Mouse (Mus musculus): Measurements from ENCODE around the gene Grm6.

Grm6 gene

DNA sequence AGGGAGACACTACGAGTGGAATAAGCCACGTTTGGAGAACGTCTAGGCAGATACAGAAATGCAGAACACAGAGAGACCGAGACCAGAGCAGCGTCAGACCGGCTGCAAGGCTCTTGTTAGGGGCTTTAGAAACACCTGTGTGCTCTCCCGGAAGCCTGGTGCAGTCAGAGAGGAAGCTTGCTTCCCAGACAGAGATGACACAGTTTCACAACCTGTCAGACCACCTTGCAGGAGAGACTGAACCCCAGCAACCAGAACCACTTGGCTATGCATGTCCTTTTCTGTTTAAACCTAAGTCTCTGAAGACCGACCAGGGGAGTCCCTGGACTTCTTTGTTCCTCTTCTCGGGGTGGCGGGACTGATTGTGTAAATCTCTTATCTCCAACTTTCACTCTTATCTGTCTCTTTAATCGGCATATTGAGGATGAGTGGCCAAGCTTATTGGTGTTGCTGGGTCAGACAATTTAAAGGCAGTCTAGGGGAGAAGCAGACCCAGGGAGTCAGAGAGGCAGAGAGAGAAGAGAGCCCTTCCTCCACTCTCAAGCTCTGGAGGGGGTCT is at the start of gene Grm6:
Gene Grm6 (plus strand): TSS at position 509 of the 559 bp plus-strand sequence.
- no peak for DNase-seq

- no peak for DNase-seq
Measured at GRCm38 (mm10) chr11:50814233-50814632, 36.3 kb upstream of the Grm6 start.

GRCm38 (mm10) chr11:50826214-50826613 is 24.3 kb upstream of the Grm6 start:
- DNase-seq, result no peak

DNA sequence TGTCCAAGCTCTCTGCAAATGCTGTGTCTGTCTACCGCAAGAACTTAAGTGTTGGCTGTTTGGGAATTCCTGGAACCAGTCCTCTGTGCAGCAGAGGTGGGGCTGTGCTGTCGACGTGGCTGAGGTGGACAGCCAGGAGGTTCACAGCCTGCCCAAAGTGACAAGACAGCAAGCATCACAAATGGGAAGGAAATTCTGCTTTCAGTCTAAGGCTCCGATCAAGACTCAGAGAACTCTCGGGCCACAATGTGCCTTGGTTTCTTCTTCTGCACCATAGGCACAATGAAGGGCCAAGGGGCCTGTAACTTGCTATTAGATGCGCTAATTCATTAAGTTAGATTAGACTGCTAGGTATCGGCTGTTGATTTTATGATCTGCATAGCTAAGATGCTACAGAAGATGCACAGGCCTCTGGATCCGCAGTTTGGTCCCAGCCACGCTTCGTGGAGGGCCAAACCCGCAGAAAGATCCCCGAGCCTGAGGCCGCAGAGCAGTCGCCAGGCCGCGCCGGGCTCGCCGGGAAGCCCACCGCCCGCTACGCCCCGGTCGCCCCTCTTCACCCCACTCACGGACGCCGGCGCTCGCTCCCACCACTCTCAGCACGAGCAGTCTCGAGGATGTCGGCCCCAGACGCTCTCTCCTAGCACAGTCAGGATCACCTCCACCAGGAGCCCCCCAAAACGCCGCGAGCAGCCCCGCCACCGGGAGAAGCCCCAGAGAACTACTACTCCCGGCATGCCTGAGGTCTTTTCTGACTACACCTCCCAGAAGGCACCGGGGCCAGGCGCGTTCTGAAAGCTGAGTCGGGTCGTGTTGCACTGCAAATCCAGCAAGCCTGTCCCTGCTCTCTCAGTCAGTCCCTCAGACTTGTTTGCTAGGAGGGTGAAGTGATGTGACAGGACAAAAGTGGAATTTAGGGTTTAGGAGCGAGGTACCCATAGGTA is 23.2 kb upstream of the Grm6 start, which contains the start of gene Zfp354c:
Gene Zfp354c (minus strand): TSS at position 715 of the 944 bp plus-strand sequence.
- DNase-seq, result peak; percentile 84

DNA sequence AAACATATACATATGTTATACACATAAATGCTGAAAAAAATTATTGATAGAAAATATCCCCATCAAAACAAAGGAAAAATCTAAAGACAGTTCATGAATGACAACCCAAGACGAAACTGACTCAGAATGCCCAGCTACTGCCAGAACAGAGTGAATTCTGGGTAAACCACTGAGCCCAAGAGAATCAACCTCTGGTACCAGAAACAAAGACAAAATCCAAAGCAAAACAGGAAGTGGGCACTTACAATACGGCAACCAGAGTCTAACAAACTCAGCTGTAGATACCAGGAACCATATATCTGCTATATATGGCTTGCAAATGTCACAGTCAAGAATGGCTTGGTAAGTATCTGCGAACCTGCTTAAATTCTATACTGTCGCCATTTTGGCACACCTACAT is 14.8 kb upstream of the Grm6 start:
- no peak for DNase-seq

DNA sequence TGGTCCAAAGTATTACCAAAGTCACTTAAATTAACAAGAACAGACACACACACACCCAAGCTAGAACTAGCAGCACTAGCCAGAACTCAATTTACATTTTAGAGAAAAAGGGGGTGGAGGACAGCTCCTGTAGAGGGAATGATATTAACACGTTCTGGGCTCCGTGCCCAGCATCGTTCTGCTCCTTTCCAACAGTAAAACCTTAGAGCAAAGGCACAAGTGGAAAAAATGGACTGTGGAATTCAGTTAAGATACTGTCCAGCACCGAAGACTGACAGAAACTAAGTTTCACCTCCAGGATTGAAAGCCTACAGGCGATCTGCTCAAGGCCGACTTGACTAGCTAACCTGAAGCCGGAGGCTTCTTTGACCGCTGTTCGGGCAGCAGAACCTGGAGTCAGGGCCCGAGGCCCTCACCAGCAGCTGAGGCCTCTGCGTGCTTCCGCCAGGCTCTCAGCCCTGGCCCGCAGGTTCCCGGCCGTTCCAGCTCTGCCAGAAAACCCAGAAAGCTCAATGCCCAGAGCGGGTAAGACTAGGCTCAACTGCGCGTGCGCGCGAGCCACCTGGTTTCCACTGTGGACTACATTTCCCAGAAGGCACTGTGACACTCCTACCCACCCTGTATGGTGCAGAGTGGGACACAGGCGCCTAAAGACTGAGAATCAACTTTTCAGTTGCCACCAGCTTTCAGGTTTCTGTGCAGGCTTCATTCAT is 9.3 kb upstream of the Grm6 start, which contains the start of gene Zfp879:
Gene Zfp879 (minus strand): TSS at position 530 of the 713 bp plus-strand sequence.
- peak; percentile 91 for DNase-seq

GRCm38 (mm10) chr11:50845951-50846350 is 4.5 kb upstream of the Grm6 start:
- no peak for DNase-seq

GRCm38 (mm10) chr11:50847047-50847446 is 3.4 kb upstream of the Grm6 start:
- DNase-seq, result no peak

- no peak for DNase-seq
Measured at GRCm38 (mm10) chr11:50848520-50849137, 1.9 kb upstream of the Grm6 start.

DNA sequence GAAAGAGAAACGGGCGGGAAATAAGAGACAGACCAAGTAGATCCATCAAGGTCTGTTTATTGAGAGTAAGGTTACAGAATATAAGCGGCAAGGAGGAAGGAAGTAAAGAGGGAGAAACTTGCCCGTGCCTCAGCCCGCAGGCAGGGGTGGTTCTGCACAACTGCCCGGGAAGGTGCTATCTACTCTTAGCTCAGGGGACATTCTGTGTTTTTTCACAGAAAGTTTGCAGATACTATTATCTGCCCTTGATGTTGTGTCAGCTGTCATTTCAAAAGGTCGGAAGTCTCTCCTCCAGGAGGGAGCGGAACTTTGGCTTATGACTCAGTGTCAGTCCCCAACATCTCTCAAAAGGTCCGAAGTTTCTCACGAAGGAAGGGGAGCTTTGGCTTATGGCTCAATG is 1.2 kb upstream of the Grm6 start:
- DNase-seq, result no peak

DNA sequence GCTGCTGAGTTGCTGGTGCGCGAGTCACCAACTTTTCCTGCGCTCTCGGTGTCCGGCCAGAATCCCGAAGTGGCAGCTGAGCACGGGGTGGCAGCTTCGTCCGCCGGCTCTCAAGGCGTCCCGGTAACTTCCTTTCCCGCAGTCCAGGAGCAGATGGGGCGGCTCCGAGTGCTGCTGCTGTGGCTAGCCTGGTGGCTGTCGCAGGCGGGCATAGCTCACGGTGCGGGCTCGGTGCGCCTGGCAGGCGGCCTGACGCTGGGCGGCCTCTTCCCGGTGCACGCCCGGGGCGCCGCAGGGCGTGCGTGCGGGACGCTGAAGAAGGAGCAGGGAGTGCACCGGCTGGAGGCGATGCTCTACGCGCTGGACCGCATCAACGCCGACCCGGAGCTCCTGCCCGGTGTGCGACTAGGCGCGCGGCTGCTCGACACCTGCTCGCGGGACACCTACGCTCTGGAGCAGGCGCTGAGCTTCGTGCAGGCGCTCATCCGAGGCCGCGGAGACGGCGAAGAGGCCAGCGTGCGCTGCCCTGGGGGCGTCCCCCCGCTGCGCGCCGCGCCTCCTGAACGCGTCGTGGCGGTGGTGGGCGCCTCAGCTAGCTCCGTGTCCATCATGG is 610 bp downstream of the Grm6 start:
- DNase-seq, result no peak

DNA sequence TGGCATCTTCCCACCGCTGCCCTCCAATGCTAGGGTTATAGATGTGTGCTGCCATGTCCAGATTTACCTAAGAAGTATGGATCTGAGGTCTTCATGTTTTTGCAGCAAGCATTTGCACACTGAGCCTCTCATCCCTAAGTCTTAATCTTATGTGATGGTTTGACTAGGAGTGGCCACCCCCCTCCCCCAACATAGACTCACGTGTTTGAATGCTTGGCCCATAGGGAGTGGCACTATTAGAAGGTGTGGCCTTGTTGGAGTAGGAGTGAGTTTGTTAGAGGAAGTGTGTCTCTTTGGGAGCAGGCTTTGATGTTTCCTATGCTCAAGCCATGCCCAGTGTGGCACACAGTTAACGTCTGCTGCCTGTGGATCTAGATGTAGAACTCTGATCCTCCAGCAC is 28.2 kb downstream of the Grm6 start:
- no peak for DNase-seq

DNA sequence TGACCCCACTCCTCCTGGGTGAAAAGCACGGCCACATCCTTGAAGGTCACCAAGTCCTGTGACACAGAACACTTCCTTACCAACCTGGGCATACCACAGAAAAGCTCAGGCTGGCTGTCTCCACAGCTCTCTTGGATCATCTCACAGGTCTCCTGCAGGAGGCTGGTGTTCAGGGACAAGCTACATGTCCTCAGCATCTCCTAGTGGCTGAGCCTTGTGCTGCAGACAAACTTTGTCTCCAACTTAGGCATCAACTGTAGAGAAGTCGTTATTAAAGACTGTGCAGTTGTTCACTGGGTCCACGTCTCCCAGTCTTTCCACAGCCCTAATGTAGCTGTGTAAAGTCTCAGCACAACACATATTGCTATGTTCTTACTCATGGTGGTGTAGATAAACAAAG is 33.3 kb downstream of the Grm6 start:
- no peak for DNase-seq

DNA sequence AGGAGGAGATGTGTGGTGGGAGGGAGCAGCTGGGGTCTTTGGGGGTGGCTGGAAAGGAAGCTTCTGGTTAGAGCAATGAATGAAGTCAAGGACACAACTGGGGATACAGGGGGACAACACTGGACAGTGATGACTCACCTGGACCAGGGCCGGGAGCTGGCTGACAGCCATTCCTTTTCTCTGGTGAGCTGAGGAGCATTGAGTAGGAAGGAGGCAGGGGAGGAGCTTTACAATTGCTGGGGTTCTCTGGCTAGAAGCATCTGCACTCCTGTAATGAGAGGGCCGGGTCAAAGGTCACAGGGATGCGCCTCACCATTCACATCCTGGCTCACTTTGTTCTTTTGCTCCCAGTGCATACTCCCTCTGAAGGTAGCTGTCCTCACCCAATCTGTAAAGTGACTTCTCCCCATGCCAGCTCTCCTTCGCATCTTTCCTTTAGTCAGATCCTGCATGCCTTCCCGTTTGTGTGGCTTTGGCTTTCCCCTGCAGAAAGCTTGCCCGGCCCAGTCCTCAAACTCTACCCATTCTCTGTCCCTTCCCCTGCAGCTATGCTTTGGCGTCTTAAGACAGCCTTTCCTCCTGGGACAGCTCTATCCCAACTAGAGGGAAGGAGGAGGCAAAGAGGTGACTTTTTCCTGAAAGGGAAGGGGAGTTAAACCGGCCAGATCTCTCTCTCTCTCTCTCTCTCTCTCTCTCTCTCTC is 35.9 kb downstream of the Grm6 start:
- DNase-seq, result no peak

GRCm38 (mm10) chr11:50886933-50887293 is 36.4 kb downstream of the Grm6 start:
- DNase-seq, result no peak

- DNase-seq, result peak; percentile 85
Measured at GRCm38 (mm10) chr11:50887390-50888128, 37.1 kb downstream of the Grm6 start, which contains the start of gene Zfp454. TSS of gene Zfp454 (minus strand) at chr11:50887651.

DNA sequence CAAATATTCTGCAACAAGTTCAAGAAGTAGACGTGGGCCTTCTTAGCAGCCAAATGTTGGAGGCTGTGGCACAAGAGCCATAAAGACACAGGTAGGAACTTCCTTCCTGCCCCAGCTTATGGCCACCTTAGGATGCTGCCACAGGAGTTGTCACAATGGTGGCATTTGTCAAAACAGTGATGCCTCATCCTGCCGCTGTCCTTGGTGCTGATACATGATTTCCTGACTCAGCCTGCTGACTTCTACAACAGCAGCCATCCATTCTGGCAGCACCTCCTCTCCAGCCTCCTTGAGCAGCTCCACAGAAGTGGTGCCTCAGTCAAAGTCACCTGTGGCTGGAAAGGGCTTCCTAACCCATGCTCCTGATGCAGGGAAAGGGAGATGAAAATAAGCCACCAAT is 42.0 kb downstream of the Grm6 start:
- DNase-seq, result peak; percentile 9

GRCm38 (mm10) chr11:50897359-50897758 is 46.9 kb downstream of the Grm6 start:
- no peak for DNase-seq

DNA sequence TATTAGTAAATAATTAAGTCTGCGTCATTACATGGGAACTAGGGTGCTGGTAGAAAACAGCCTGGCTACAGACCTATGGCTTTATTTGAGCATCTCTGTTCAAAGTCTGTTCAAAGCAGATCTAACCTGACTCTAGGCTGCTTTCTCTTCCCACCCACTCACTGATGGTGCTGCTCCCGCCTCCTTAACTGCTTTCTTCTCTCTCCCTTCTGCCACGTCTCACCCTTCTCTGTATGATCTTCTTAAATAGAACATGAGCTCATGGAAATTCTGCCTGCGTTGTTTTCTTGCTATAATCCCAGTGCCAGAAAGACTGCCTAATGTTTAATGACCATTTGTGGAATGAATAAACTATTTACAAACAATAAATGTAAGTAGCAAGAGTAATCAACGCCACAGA is 57.7 kb downstream of the Grm6 start:
- DNase-seq, result no peak

GRCm38 (mm10) chr11:50913301-50913700 is 62.8 kb downstream of the Grm6 start:
- DNase-seq, result no peak

DNA sequence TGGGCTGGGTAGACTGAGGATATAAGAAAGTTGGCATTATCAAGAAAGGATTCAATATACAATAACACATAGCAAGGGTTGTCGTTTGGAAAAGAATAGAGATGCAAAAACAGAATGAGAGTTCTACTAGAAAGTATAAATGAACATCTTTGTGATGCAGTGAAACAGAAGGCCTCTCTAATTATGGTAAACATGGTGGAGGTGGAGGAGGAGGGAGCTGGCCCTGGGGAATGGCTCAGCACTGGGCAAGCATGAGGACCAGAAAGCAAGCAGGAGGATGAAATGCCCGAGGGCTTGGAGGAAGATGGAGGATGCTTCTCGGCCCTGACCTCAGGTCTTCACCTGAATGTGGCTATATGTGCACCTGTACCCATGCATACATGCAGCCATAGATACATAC is 64.0 kb downstream of the Grm6 start:
- no peak for DNase-seq
